Mouse (Mus musculus): ENCODE measurements around the gene Cux1. TPM values are rescaled to one million over a fixed set of nuclear protein-coding genes. Genes with fewer than 3 reads are reported as not detected.

Cux1 gene
- polyA plus RNA-seq, 1 experiment from 2014 or later = 114 TPM

DNA sequence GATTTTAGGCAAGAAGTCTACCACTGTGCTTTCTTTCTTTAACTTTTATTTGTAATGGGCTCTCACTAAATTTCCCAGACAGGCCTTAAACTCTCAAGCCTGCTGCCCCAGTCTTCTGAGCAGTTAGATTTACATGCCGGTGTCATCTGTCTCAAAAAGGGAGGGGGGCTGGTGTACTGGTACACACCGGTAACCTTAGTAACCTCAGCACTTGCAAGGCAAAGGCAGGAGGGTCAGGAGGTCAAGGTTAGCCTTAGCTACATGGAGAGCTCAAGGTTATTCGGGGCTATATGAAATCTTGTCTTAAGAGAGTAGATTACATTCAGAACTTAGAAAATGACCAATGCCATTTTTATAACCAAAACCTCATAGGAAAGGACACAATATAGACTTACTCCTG is 102.4 kb downstream of the Cux1 start:
- Histone ChIP-seq H3K9ac (no peak overlapping the region), H3K27ac (peak overlapping the region; percentile 1; the same call in 1 of the 2 replicates), H3K4me1 (peaks cover 76% of the 10 kb centered on the region), H3K27me3 (no peaks in the 10 kb centered on the region), H3K9me3 (no peaks in the 10 kb centered on the region), H3K4me3 (no peak overlapping the region), H3K36me3 (no peaks in the 10 kb centered on the region), H3K4me2 (no peak overlapping the region)
- WGBS = 64% methylated on average over 3 of the region's 3 CpGs
- ATAC-seq (ENCODE audit: borderline replicate concordance, extremely low read depth, low FRiP score, low TSS enrichment) = no peak

GRCm38 (mm10) chr5:136464128-136464527 is 103.2 kb downstream of the Cux1 start:
- H3K4me1 ChIP-seq = peaks cover 75% of the 10 kb centered on the region
- H3K27ac ChIP-seq = peak overlapping the region; percentile 1; the same call in 1 of the 2 replicates
- H3K4me2 ChIP-seq = no peak overlapping the region
- ATAC-seq (ENCODE audit: borderline replicate concordance, extremely low read depth, low FRiP score, low TSS enrichment) = no peak
- H3K9ac ChIP-seq = no peak overlapping the region
- no peaks in the 10 kb centered on the region for H3K27me3 ChIP-seq
- H3K9me3 ChIP-seq = no peaks in the 10 kb centered on the region
- WGBS = 43% methylated on average over 2 of the region's 2 CpGs
- H3K4me3 ChIP-seq = no peak overlapping the region
- H3K36me3 ChIP-seq = no peaks in the 10 kb centered on the region

GRCm38 (mm10) chr5:136462613-136463012 is 104.7 kb downstream of the Cux1 start:
- Histone ChIP-seq H3K4me1 (peaks cover 75% of the 10 kb centered on the region), H3K9me3 (no peaks in the 10 kb centered on the region), H3K9ac (no peak overlapping the region), H3K4me3 (no peak overlapping the region), H3K27ac (no peak overlapping the region), H3K36me3 (no peaks in the 10 kb centered on the region), H3K4me2 (no peak overlapping the region), H3K27me3 (no peaks in the 10 kb centered on the region)
- ATAC-seq (ENCODE audit: borderline replicate concordance, extremely low read depth, low FRiP score, low TSS enrichment) = no peak
- 37% methylated on average over 6 of the region's 6 CpGs for WGBS

DNA sequence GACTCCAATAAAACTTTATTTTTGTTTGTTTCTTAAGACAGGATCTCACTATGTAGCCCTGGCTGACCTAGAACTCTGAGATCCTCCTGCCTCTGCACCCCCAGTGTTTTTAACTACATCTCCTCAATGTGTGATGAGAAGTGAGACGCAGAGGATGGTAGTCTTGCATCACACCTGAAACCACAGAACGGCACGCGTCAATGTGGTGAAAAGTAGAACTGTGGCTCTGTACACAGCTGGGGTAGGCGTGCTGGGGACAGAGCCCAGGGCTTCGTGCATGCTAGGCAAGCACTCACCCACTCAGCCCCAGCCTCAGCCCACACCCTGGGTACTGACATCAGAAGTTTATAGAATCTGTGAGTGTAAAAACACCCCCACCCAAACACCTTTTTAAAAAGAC is 107.4 kb downstream of the Cux1 start:
- peaks cover 56% of the 10 kb centered on the region for H3K4me1 ChIP-seq
- H3K9me3 ChIP-seq = no peaks in the 10 kb centered on the region
- H3K27me3 ChIP-seq = no peaks in the 10 kb centered on the region
- no peak for ATAC-seq (ENCODE audit: borderline replicate concordance, extremely low read depth, low FRiP score, low TSS enrichment)
- H3K4me3 ChIP-seq = no peak overlapping the region
- H3K4me2 ChIP-seq = no peak overlapping the region
- 90% methylated on average over 6 of the region's 6 CpGs for WGBS
- no peaks in the 10 kb centered on the region for H3K36me3 ChIP-seq
- H3K9ac ChIP-seq = no peak overlapping the region
- H3K27ac ChIP-seq = no peak overlapping the region

GRCm38 (mm10) chr5:136458893-136459499 is 108.3 kb downstream of the Cux1 start:
- peaks cover 51% of the 10 kb centered on the region for H3K4me1 ChIP-seq
- no peak overlapping the region for H3K9ac ChIP-seq
- ATAC-seq (ENCODE audit: borderline replicate concordance, extremely low read depth, low FRiP score, low TSS enrichment) = no peak

DNA sequence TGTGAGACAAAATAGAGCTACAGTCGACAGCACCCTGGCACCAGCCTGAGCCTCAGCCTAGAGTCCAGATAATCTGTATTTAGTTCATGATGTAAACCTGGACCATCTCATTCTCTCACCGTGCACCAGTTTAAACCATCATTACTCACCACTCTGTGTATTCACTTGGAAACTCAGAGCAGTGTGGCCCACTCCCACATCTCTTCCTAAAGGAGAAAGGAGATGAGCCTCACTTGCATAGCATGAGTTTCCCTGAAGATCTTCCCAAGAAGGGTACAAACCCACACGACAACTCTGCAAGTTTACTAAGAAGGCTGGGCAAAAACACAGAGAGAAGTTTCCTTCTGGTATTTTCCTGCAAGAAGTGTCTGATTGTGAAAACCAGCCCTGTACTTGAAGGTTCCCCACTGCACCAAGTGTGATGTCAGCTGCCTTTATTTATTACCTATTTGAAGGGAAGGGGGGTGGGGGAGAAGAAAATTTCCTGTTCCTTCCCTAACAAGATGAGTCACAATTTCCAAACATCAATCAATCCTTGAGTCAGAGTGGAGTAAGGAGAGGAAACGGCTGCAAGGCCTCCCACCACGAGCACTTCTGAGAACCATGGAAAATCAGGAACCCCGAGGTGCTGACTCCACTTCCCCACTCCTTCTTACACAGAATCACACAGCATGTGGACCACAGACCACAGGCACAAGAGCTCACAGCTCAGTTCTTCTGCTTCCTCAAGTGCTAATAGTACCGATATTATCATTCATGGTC is 109.0 kb downstream of the Cux1 start:
- Histone ChIP-seq H3K4me2 (no peak overlapping the region), H3K4me1 (peaks cover 44% of the 10 kb centered on the region), H3K9ac (no peak overlapping the region), H3K27ac (peak overlapping the region; percentile 36; the same call in 1 of the 2 replicates), H3K9me3 (no peaks in the 10 kb centered on the region), H3K27me3 (no peaks in the 10 kb centered on the region), H3K4me3 (no peak overlapping the region), H3K36me3 (no peaks in the 10 kb centered on the region)
- WGBS = 36% methylated on average over 7 of the region's 7 CpGs
- peak; percentile 67; the same call in 1 of the 2 replicates for ATAC-seq (ENCODE audit: borderline replicate concordance, extremely low read depth, low FRiP score, low TSS enrichment)

More at GRCm38 (mm10) chr5:136458893-136459499, 108.3 kb downstream of the Cux1 start:
- H3K27ac ChIP-seq = no peak overlapping the region
- no peaks in the 10 kb centered on the region for H3K36me3 ChIP-seq
- no peaks in the 10 kb centered on the region for H3K27me3 ChIP-seq
- no peak overlapping the region for H3K4me2 ChIP-seq
- no peaks in the 10 kb centered on the region for H3K9me3 ChIP-seq
- 54% methylated on average over 11 of the region's 11 CpGs for WGBS
- H3K4me3 ChIP-seq = no peak overlapping the region

- WGBS = 55% methylated on average over 4 of the region's 4 CpGs
- no peak overlapping the region for H3K4me2 ChIP-seq
- no peak overlapping the region for H3K9ac ChIP-seq
- no peaks in the 10 kb centered on the region for H3K27me3 ChIP-seq
- H3K27ac ChIP-seq = no peak overlapping the region
- peaks cover 28% of the 10 kb centered on the region for H3K4me1 ChIP-seq
- no peaks in the 10 kb centered on the region for H3K9me3 ChIP-seq
- H3K4me3 ChIP-seq = no peak overlapping the region
- no peaks in the 10 kb centered on the region for H3K36me3 ChIP-seq
- no peak for ATAC-seq (ENCODE audit: borderline replicate concordance, extremely low read depth, low FRiP score, low TSS enrichment)
These were observed 110.9 kb downstream of the Cux1 start for GRCm38 (mm10) chr5:136456395-136456794.

DNA sequence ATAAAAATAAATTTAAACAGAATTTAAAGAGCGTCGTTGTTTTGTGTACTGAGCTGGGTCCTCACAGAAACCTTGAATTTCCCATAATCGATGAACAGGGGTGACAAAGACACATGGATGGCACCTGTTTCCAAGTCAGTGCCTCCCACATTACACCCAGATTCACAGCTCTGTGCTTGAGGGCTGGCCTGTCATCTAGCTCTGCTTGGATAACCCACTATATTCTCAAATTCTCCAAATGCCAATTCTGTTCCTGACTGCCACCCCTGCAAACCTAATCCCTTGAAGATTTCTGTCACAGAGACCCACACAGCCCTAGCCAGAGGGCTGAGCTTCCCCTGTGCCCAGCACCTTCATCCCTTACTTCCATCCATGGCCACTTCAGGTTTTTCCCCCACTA is 114.6 kb downstream of the Cux1 start:
- peaks cover 8% of the 10 kb centered on the region; the same call in 1 of the 2 replicates for H3K4me1 ChIP-seq
- H3K27ac ChIP-seq = no peak overlapping the region
- no peaks in the 10 kb centered on the region for H3K27me3 ChIP-seq
- H3K9me3 ChIP-seq = no peaks in the 10 kb centered on the region
- ATAC-seq (ENCODE audit: borderline replicate concordance, extremely low read depth, low FRiP score, low TSS enrichment) = no peak
- no peak overlapping the region for H3K4me2 ChIP-seq
- H3K4me3 ChIP-seq = no peak overlapping the region
- WGBS = 89% methylated on average over 3 of the region's 3 CpGs
- H3K9ac ChIP-seq = no peak overlapping the region
- no peaks in the 10 kb centered on the region for H3K36me3 ChIP-seq

GRCm38 (mm10) chr5:136449801-136450200 is 117.5 kb downstream of the Cux1 start:
- ATAC-seq (ENCODE audit: borderline replicate concordance, extremely low read depth, low FRiP score, low TSS enrichment) = no peak
- H3K27ac ChIP-seq = no peak overlapping the region
- no peaks in the 10 kb centered on the region for H3K36me3 ChIP-seq

DNA sequence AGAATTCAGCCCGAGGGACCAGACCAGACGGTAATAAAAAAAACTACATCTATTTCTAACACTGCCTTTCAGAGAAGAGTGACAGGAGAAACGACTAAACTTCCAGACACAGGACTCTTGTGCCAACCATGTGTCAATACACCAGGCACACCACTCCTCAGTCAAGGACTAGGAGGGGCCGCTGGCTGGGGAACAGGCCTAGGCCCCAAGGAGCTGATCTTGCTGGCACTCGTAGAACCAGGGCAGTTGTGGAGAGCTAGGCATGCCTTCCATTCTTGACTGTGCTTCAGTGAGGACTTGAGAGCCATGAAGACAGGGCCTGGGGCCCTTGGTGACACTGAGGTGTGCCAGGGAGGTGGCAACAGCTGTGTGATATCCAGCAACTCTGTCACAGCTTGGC is 121.3 kb downstream of the Cux1 start:
- Histone ChIP-seq H3K4me3 (no peak overlapping the region), H3K4me2 (no peak overlapping the region), H3K27me3 (no peaks in the 10 kb centered on the region), H3K27ac (peak overlapping the region; percentile 29), H3K36me3 (no peaks in the 10 kb centered on the region), H3K9ac (no peak overlapping the region), H3K9me3 (no peaks in the 10 kb centered on the region), H3K4me1 (peaks cover 46% of the 10 kb centered on the region)
- 42% methylated on average over 5 of the region's 5 CpGs for WGBS
- peak; percentile 80 for ATAC-seq (ENCODE audit: borderline replicate concordance, extremely low read depth, low FRiP score, low TSS enrichment)

More at GRCm38 (mm10) chr5:136449801-136450200, 117.5 kb downstream of the Cux1 start:
- H3K4me3 ChIP-seq = no peak overlapping the region
- H3K9me3 ChIP-seq = no peaks in the 10 kb centered on the region
- H3K27me3 ChIP-seq = no peaks in the 10 kb centered on the region
- H3K4me2 ChIP-seq = no peak overlapping the region
- peaks cover 24% of the 10 kb centered on the region for H3K4me1 ChIP-seq
- no peak overlapping the region for H3K9ac ChIP-seq

- Histone ChIP-seq H3K36me3 (no peaks in the 10 kb centered on the region), H3K4me2 (no peak overlapping the region), H3K4me1 (peaks cover 46% of the 10 kb centered on the region)
These were observed 124.8 kb downstream of the Cux1 start for GRCm38 (mm10) chr5:136442238-136443187.

More at GRCm38 (mm10) chr5:136442238-136443187, 124.8 kb downstream of the Cux1 start:
- Histone ChIP-seq H3K9ac (no peak overlapping the region), H3K4me3 (no peak overlapping the region), H3K9me3 (no peaks in the 10 kb centered on the region), H3K27ac (0 out of 2 replicates have a peak overlapping the region, but pooled peaks have one; percentile 8), H3K27me3 (no peaks in the 10 kb centered on the region)
- WGBS = 34% methylated on average over 11 of the region's 11 CpGs
- peak; percentile 23; the same call in 1 of the 2 replicates for ATAC-seq (ENCODE audit: borderline replicate concordance, extremely low read depth, low FRiP score, low TSS enrichment)

Measured in lung, embryonic 15.5 days (tissue).